Mouse (Mus musculus) hindbrain, embryonic 10.5 days (tissue): ENCODE results near the gene Akap8l. TPM values are rescaled to one million over a fixed set of nuclear protein-coding genes. Genes with fewer than 3 reads are reported as not detected.

Experiments used
- DNase-seq: peaks from one replicate; pipeline ENCODE4 v3.0.0-alpha.2; 2017; ENCODE audit warnings: low spot score
- H3K27ac ChIP-seq: fragments of 300-500 bp; sonication (generic); 2 replicates; pipeline ENCODE4 v1.5.1; 2016; ENCODE audit warnings: mild to moderate bottlenecking, moderate library complexity
- H3K27me3 ChIP-seq: fragments of 300-500 bp; sonication (generic); 2 replicates; pipeline ENCODE4 v1.6.1; 2016; ENCODE audit warnings: mild to moderate bottlenecking; ENCODE audit not compliant: poor library complexity, insufficient read depth, severe bottlenecking
- H3K36me3 ChIP-seq: fragments of 300-500 bp; sonication (generic); 2 replicates; pipeline ENCODE4 v1.6.1; 2016; ENCODE audit warnings: mild to moderate bottlenecking, moderate library complexity
- H3K4me1 ChIP-seq: fragments of 300-500 bp; sonication (generic); replicated peaks from 2 replicates; pipeline ENCODE4 v1.6.1; 2016; ENCODE audit warnings: mild to moderate bottlenecking
- H3K4me3 ChIP-seq: fragments of 300-500 bp; sonication (generic); 2 replicates; pipeline ENCODE4 v1.5.1; 2016; ENCODE audit warnings: mild to moderate bottlenecking, moderate library complexity
- H3K9me3 ChIP-seq: fragments of 300-500 bp; sonication (generic); 2 replicates; pipeline ENCODE4 v1.6.1; 2016; ENCODE audit warnings: mild to moderate bottlenecking, moderate library complexity
- WGBS: fragments of 180-500 bp; shearing (Covaris S2); methylation state at CpG from one replicate; pipeline ENCODE4 v1.1.7; 2016; 5-methylcytosine and 5-hydroxymethylcytosine counted together
- polyA plus RNA-seq: library from polyadenylated mRNA; unstranded; fragments of >200 nt; fragmentation: Nextera tagmentation; extraction: Ambion mirVana; gene quantifications from 2 replicates; pipeline ENCODE4 v1.2.1, GENCODE M21; 2016

Gene Akap8l
- polyA plus RNA-seq, 1 experiment from 2014 or later, result 112 TPM

- no peak overlapping the region for H3K27ac ChIP-seq
- H3K27me3 ChIP-seq, result no peaks in the 10 kb centered on the region
- no peak overlapping the region for H3K4me3 ChIP-seq
- DNase-seq, result no peak
- H3K36me3 ChIP-seq, result peaks cover 90% of the 10 kb centered on the region
- peaks cover 4% of the 10 kb centered on the region for H3K4me1 ChIP-seq
- H3K9me3 ChIP-seq, result no peaks in the 10 kb centered on the region
These were observed 22.9 kb downstream of the Akap8l start for GRCm38 (mm10) chr17:32327501-32327900.

- 78% methylated on average over 1 of the region's 1 CpGs for WGBS
- H3K27me3 ChIP-seq, result no peaks in the 10 kb centered on the region
- H3K36me3 ChIP-seq, result peaks cover 54% of the 10 kb centered on the region
These were observed 27.6 kb downstream of the Akap8l start for GRCm38 (mm10) chr17:32322809-32323208.

GRCm38 (mm10) chr17:32321836-32322235 lies 28.6 kb downstream of the Akap8l start:
- Histone ChIP-seq H3K27ac (peak overlapping the region; percentile 95), H3K4me1 (peaks cover 29% of the 10 kb centered on the region), H3K27me3 (no peaks in the 10 kb centered on the region), H3K36me3 (peaks cover 55% of the 10 kb centered on the region), H3K9me3 (no peaks in the 10 kb centered on the region), H3K4me3 (peak overlapping the region; percentile 94)
- whole genome bisulfite sequencing, result 30% methylated on average over 6 of the region's 6 CpGs
- no peak for DNase-seq

More at GRCm38 (mm10) chr17:32322809-32323208, 27.6 kb downstream of the Akap8l start:
- Histone ChIP-seq H3K9me3 (no peaks in the 10 kb centered on the region), H3K27ac (no peak overlapping the region), H3K4me1 (peaks cover 29% of the 10 kb centered on the region), H3K4me3 (no peak overlapping the region)
- DNase-seq, result no peak

- peak overlapping the region; percentile 95 for H3K27ac ChIP-seq
- under 1% methylated on average over 23 of the region's 23 CpGs for WGBS
These were observed 29.0 kb downstream of the Akap8l start for GRCm38 (mm10) chr17:32321390-32321734.

GRCm38 (mm10) chr17:32320597-32321389 lies 29.6 kb downstream of the Akap8l start, which contains the start of gene Akap8:
Gene Akap8, minus strand, starts transcription at chr17:32321238.
- H3K36me3 ChIP-seq, result peaks cover 55% of the 10 kb centered on the region
- peak within 1 kb of the TSS; percentile 95 for H3K27ac ChIP-seq
- under 1% methylated on average over 83 of the region's 83 CpGs for WGBS
- no peaks in the 10 kb centered on the region for H3K27me3 ChIP-seq
- peaks cover 29% of the 10 kb centered on the region for H3K4me1 ChIP-seq
- DNase-seq, result peak; percentile 99
- peak within 1 kb of the TSS; percentile 94 for H3K4me3 ChIP-seq
- H3K9me3 ChIP-seq, result no peaks in the 10 kb centered on the region

More at GRCm38 (mm10) chr17:32321390-32321734, 29.0 kb downstream of the Akap8l start:
- peaks cover 55% of the 10 kb centered on the region for H3K36me3 ChIP-seq
- no peaks in the 10 kb centered on the region for H3K27me3 ChIP-seq
- DNase-seq, result no peak
- peak overlapping the region; percentile 94 for H3K4me3 ChIP-seq
- no peaks in the 10 kb centered on the region for H3K9me3 ChIP-seq
- peaks cover 29% of the 10 kb centered on the region for H3K4me1 ChIP-seq

GRCm38 (mm10) chr17:32319950-32320349 lies 30.5 kb downstream of the Akap8l start:
- Histone ChIP-seq H3K9me3 (no peaks in the 10 kb centered on the region), H3K27ac (peak overlapping the region; percentile 95), H3K4me3 (peak overlapping the region; percentile 94), H3K27me3 (no peaks in the 10 kb centered on the region), H3K36me3 (peaks cover 55% of the 10 kb centered on the region), H3K4me1 (peaks cover 29% of the 10 kb centered on the region)
- no peak for DNase-seq
- under 1% methylated on average over 7 of the region's 7 CpGs for WGBS

GRCm38 (mm10) chr17:32317708-32318107 lies 32.7 kb downstream of the Akap8l start:
- DNase-seq, result no peak

GRCm38 (mm10) chr17:32317032-32317431 lies 33.4 kb downstream of the Akap8l start:
- 94% methylated on average over 8 of the region's 8 CpGs for WGBS
- H3K36me3 ChIP-seq, result peaks cover 67% of the 10 kb centered on the region
- H3K4me3 ChIP-seq, result no peak overlapping the region
- H3K4me1 ChIP-seq, result peaks cover 20% of the 10 kb centered on the region
- H3K27me3 ChIP-seq, result no peaks in the 10 kb centered on the region
- no peaks in the 10 kb centered on the region for H3K9me3 ChIP-seq
- no peak for DNase-seq
- H3K27ac ChIP-seq, result no peak overlapping the region

More at GRCm38 (mm10) chr17:32317708-32318107, 32.7 kb downstream of the Akap8l start:
- Histone ChIP-seq H3K4me1 (peaks cover 27% of the 10 kb centered on the region), H3K27me3 (no peaks in the 10 kb centered on the region), H3K36me3 (peaks cover 60% of the 10 kb centered on the region), H3K27ac (no peak overlapping the region), H3K9me3 (no peaks in the 10 kb centered on the region), H3K4me3 (no peak overlapping the region)
- 95% methylated on average over 3 of the region's 3 CpGs for WGBS

GRCm38 (mm10) chr17:32315560-32315959 lies 34.8 kb downstream of the Akap8l start:
- no peak overlapping the region for H3K27ac ChIP-seq
- H3K27me3 ChIP-seq, result no peaks in the 10 kb centered on the region
- no peak overlapping the region for H3K4me3 ChIP-seq
- H3K4me1 ChIP-seq, result peaks cover 12% of the 10 kb centered on the region
- peaks cover 82% of the 10 kb centered on the region for H3K36me3 ChIP-seq
- WGBS, result 94% methylated on average over 5 of the region's 5 CpGs
- no peak for DNase-seq
- no peaks in the 10 kb centered on the region for H3K9me3 ChIP-seq

- peaks cover under 1% of the 10 kb centered on the region for H3K4me1 ChIP-seq
- peaks cover 98% of the 10 kb centered on the region for H3K36me3 ChIP-seq
- H3K4me3 ChIP-seq, result no peak overlapping the region
- no peak overlapping the region for H3K27ac ChIP-seq
- no peaks in the 10 kb centered on the region for H3K27me3 ChIP-seq
- no peaks in the 10 kb centered on the region for H3K9me3 ChIP-seq
- DNase-seq, result no peak
- 88% methylated on average over 5 of the region's 5 CpGs for WGBS
These were observed 36.5 kb downstream of the Akap8l start for GRCm38 (mm10) chr17:32313892-32314291.

GRCm38 (mm10) chr17:32312801-32313200 lies 37.6 kb downstream of the Akap8l start:
- no peak for DNase-seq
- Histone ChIP-seq H3K9me3 (no peaks in the 10 kb centered on the region), H3K27ac (no peak overlapping the region), H3K27me3 (no peaks in the 10 kb centered on the region), H3K4me3 (no peak overlapping the region), H3K4me1 (no peaks in the 10 kb centered on the region), H3K36me3 (peaks cover 100% of the 10 kb centered on the region)
- 95% methylated on average over 8 of the region's 8 CpGs for WGBS

GRCm38 (mm10) chr17:32307963-32308362 lies 42.4 kb downstream of the Akap8l start:
- no peaks in the 10 kb centered on the region for H3K9me3 ChIP-seq
- no peaks in the 10 kb centered on the region for H3K27me3 ChIP-seq
- H3K36me3 ChIP-seq, result peaks cover 100% of the 10 kb centered on the region
- no peak overlapping the region for H3K27ac ChIP-seq
- no peaks in the 10 kb centered on the region for H3K4me1 ChIP-seq
- DNase-seq, result no peak
- 96% methylated on average over 4 of the region's 4 CpGs for WGBS
- no peak overlapping the region for H3K4me3 ChIP-seq

GRCm38 (mm10) chr17:32298125-32298524 lies 52.3 kb downstream of the Akap8l start:
- WGBS, result 88% methylated on average over 1 of the region's 1 CpGs
- Histone ChIP-seq H3K4me3 (no peak overlapping the region), H3K9me3 (no peaks in the 10 kb centered on the region), H3K36me3 (peaks cover 7% of the 10 kb centered on the region), H3K27ac (no peak overlapping the region), H3K4me1 (no peaks in the 10 kb centered on the region), H3K27me3 (no peaks in the 10 kb centered on the region)
- no peak for DNase-seq
